Mouse (Mus musculus) subcutaneous adipose tissue, adult 2 months (tissue): Measurements from ENCODE around the gene Klf2. TPM values are rescaled to one million over a fixed set of nuclear protein-coding genes. Genes with fewer than 3 reads are reported as not detected.

Experiments used
- polyA plus RNA-seq: library from polyadenylated mRNA; depleted of rRNA; stranded (reverse); fragments of >200 nt; gene quantifications from 2 replicates; pipeline ENCODE4 v1.2.3, GENCODE M21; 2012; ENCODE audit warnings: low replicate concordance; rRNA removed

The Klf2 gene
- polyA plus RNA-seq = 40.8 and 44.3 TPM in 2 replicates

GRCm38 (mm10) chr8:72318801-72319322 lies at the start of gene Klf2:
Klf2 (plus strand) TSS chr8:72319033.

DNA sequence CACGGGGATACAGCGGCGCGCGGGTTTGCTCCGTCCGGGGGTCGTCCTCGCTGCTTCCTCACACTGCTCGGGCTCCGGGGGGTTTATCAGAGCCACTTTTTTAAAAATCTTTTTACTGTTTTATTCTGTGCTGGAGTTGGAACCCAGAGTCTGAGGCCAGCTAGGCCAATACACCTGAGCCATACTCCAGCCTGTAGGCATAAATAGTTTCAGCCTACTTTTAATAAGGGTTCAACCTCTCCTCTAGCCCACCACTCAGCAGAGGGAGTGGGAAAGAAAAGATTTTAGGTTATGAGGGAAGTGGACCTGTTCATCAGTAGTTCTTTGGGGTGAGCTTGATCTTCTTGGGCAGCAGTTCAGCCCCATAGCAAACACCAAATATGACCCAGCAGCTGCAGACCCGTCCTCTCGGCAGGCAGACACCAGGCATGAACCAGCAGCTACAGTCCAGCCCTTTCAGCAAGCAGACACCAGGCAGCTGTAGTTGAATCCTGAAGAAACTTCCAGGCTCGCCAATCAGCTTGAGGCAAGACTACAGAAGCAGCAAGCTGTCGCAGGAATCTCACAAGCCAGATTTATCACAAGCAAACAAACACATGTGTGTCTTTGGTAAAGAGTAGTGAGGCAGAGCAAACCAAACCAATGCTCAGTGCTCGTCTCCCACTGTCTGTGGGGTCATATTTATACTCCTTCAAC lies 13.5 kb upstream of the Klf2 start, which contains the start of gene Gm10282:
Gene Gm10282, minus strand, starts transcription at position 51 of the 696 bp plus-strand sequence.

Other genes with a start within 250 kb of the Klf2 start
- gene Olfr373, start 235.9 kb upstream of the Klf2 start, polyA plus RNA-seq = not detected in 2 replicates
- gene Olfr374, start 212.0 kb upstream of the Klf2 start, polyA plus RNA-seq = not detected in 2 replicates
- gene Tpm4, start 184.1 kb upstream of the Klf2 start, polyA plus RNA-seq = 119 and 139 TPM in 2 replicates
- gene Rab8a, start 157.8 kb upstream of the Klf2 start, polyA plus RNA-seq = 39.3 and 70.9 TPM in 2 replicates
- gene Hsh2d, start 129.4 kb upstream of the Klf2 start, polyA plus RNA-seq = 0.44 and 2.3 TPM in 2 replicates
- gene Cib3, start 106.2 kb upstream of the Klf2 start, polyA plus RNA-seq = 0.07 and 0.22 TPM in 2 replicates
- not detected in 2 replicates for gene Gm11034, start 105.4 kb upstream of the Klf2 start, polyA plus RNA-seq
- 55.5 and 67.0 TPM in 2 replicates for gene Fam32a, start 99.3 kb upstream of the Klf2 start, polyA plus RNA-seq
- gene Ap1m1, start 79.0 kb upstream of the Klf2 start, polyA plus RNA-seq = 72.2 and 121 TPM in 2 replicates
- 0.97 and 5.8 TPM in 2 replicates for gene Gm10282, start 13.8 kb upstream of the Klf2 start, polyA plus RNA-seq
- gene Eps15l1, start 102.4 kb downstream of the Klf2 start, polyA plus RNA-seq = 39.9 and 63.3 TPM in 2 replicates
- 1.1 and 1.5 TPM in 2 replicates for gene Calr3, start 124.8 kb downstream of the Klf2 start, polyA plus RNA-seq
- gene 1700030K09Rik, start 124.8 kb downstream of the Klf2 start, polyA plus RNA-seq = 12.2 and 12.9 TPM in 2 replicates
- 32.7 and 63.7 TPM in 2 replicates for gene Cherp, start 156.2 kb downstream of the Klf2 start, polyA plus RNA-seq
- 57.5 and 72.3 TPM in 2 replicates for gene Slc35e1, start 173.6 kb downstream of the Klf2 start, polyA plus RNA-seq
- 6.7 and 13.7 TPM in 2 replicates for gene Med26, start 229.2 kb downstream of the Klf2 start, polyA plus RNA-seq